9 mouse cellular contexts compared by ENCODE assay signal in genomic region chr11:81096011-81096410, GRCm38 (mm10).
DNase-seq lines count a peak whose midpoint lies in the region; ATAC-seq lines count a peak whose summit lies in the region.
"Had no signal": no experiment of that assay in that cellular context is flagged by ENCODE, and none has a peak within 500 bp of the region (broad histone marks: within the 10 kb centered on the region; RNA-seq: fewer than 3 reads in every experiment).

No protein-coding gene starts in this region.

- no peaks in the 10 kb centered on the region for H3K27me3 ChIP-seq in heart, embryonic 10.5 days (ENCODE audit: insufficient read depth, poor library complexity, severe bottlenecking)
- H3K27me3 ChIP-seq in midbrain, embryonic 11.5 days (ENCODE audit: control insufficient read depth, insufficient read depth, low read length), result no peaks in the 10 kb centered on the region
- no peaks in the 10 kb centered on the region for H3K27me3 ChIP-seq in embryonic facial prominence, embryonic 10.5 days (replicated peaks; ENCODE audit: low read depth, poor library complexity, severe bottlenecking)
- H3K27me3 ChIP-seq: midbrain, embryonic 12.5 days had no signal

- H3K27ac ChIP-seq in heart, embryonic 10.5 days, result no peak overlapping the region
- no peak overlapping the region for H3K27ac ChIP-seq in midbrain, embryonic 11.5 days (ENCODE audit: low read depth, low read length)
- H3K27ac ChIP-seq in embryonic facial prominence, embryonic 10.5 days (replicated peaks), result no peak overlapping the region
- H3K27ac ChIP-seq: midbrain, embryonic 12.5 days had no signal

- no peak overlapping the region for H3K4me3 ChIP-seq in heart, embryonic 10.5 days
- H3K4me3 ChIP-seq in midbrain, embryonic 11.5 days (ENCODE audit: low read depth, low read length), result no peak overlapping the region
- no peak overlapping the region for H3K4me3 ChIP-seq in embryonic facial prominence, embryonic 10.5 days
- H3K4me3 ChIP-seq: midbrain, embryonic 12.5 days had no signal

- WGBS in heart, embryonic 10.5 days, result 54% methylated on average over 6 of the region's 6 CpGs
- 73% methylated on average over 6 of the region's 6 CpGs for WGBS in midbrain, embryonic 11.5 days
- 78% methylated on average over 6 of the region's 6 CpGs for WGBS in embryonic facial prominence, embryonic 10.5 days

- H3K9me3 ChIP-seq in heart, embryonic 10.5 days, result no peaks in the 10 kb centered on the region
- H3K9me3 ChIP-seq in midbrain, embryonic 11.5 days (ENCODE audit: control insufficient read depth, low read length), result no peaks in the 10 kb centered on the region
- no peaks in the 10 kb centered on the region for H3K9me3 ChIP-seq in embryonic facial prominence, embryonic 10.5 days
- H3K9me3 ChIP-seq: midbrain, embryonic 12.5 days had no signal

- H3K4me1 ChIP-seq in heart, embryonic 10.5 days, result peaks cover 11% of the 10 kb centered on the region
- no peaks in the 10 kb centered on the region for H3K4me1 ChIP-seq in midbrain, embryonic 11.5 days (ENCODE audit: control insufficient read depth, insufficient read depth, low read length)
- no peaks in the 10 kb centered on the region for H3K4me1 ChIP-seq in embryonic facial prominence, embryonic 10.5 days
- H3K4me1 ChIP-seq: midbrain, embryonic 12.5 days had no signal

- no peak overlapping the region for H3K9ac ChIP-seq in midbrain, embryonic 11.5 days (ENCODE audit: low read length)
- H3K9ac ChIP-seq: midbrain, embryonic 12.5 days had no signal

- H3K36me3 ChIP-seq in heart, embryonic 10.5 days, result no peaks in the 10 kb centered on the region
- no peaks in the 10 kb centered on the region for H3K36me3 ChIP-seq in midbrain, embryonic 11.5 days (ENCODE audit: control insufficient read depth, insufficient read depth, low read length)
- H3K36me3 ChIP-seq in embryonic facial prominence, embryonic 10.5 days (replicated peaks), result no peaks in the 10 kb centered on the region
- H3K36me3 ChIP-seq: midbrain, embryonic 12.5 days had no signal

- peak; percentile 20 to 55 for DNase-seq in heart, adult 18-20 months
- DNase-seq in heart, embryonic 10.5 days (ENCODE audit: low spot score), result no peak
- peak; percentile 75 to 91 for DNase-seq in adrenal gland, adult (ENCODE audit: inconsistent age in 2 of 2, low spot score in 1 of 2)
- peak; percentile 38 to 51 for DNase-seq in frontal cortex, postnatal 25 days (ENCODE audit: low spot score in 2 of 2)
- DNase-seq in lung, postnatal 36 days, result peak; percentile 21
- no peak for DNase-seq in midbrain, embryonic 11.5 days (ENCODE audit: low spot score, missing footprints)
- no peak for DNase-seq in embryonic facial prominence, embryonic 10.5 days (ENCODE audit: low spot score)

- ATAC-seq in megakaryocyte, adult 5-6 weeks (ENCODE audit: poor library complexity, severe bottlenecking), result no peak
- ATAC-seq in midbrain, embryonic 11.5 days (ENCODE audit: low FRiP score), result no peak

- no peak overlapping the region for H3K4me2 ChIP-seq in midbrain, embryonic 11.5 days
- H3K4me2 ChIP-seq: midbrain, embryonic 12.5 days had no signal

Comparison
In these comparisons a context has a peak if more than half of its experiments do, and no peak if none do; other contexts are left out.
1. DNase-seq: peak in heart, adult 18-20 months (2 of 2), adrenal gland, adult (2 of 2), frontal cortex, postnatal 25 days (2 of 2) and lung, postnatal 36 days (single experiment); none in heart, embryonic 10.5 days (single experiment), midbrain, embryonic 11.5 days (single experiment) and embryonic facial prominence, embryonic 10.5 days (single experiment).